Mouse (Mus musculus): ENCODE results near the gene Tsr3.
A peak's percentile ranks its signal among the peaks of the same experiment; 100 is the strongest.
"Not testable (repeated sequence)": the region's sequence is repeated elsewhere in the genome, so short reads cannot be mapped to it uniquely, and the experiment has no call there.

The Tsr3 gene

GRCm38 (mm10) chr17:25239695-25240636 is at the start of gene Tsr3, which contains the start of gene Gnptg:
TSS of gene Tsr3 (plus strand) at chr17:25240170.
TSS of gene Gnptg (minus strand) at chr17:25240124.
- peak; percentile 93 for DNase-seq (ENCODE audit: low read depth, low spot score)

GRCm38 (mm10) chr17:25202401-25202800 is 37.6 kb upstream of the Tsr3 start:
- DNase-seq (ENCODE audit: low read depth, low spot score) = no peak

- no peak for DNase-seq (ENCODE audit: low read depth, low spot score)
Measured at GRCm38 (mm10) chr17:25210006-25210405, 30.0 kb upstream of the Tsr3 start.

- peak; percentile 19 for DNase-seq (ENCODE audit: low read depth, low spot score)
Measured at GRCm38 (mm10) chr17:25210680-25211466, 29.1 kb upstream of the Tsr3 start.

- DNase-seq (ENCODE audit: low read depth, low spot score) = peak; percentile 88
Measured at GRCm38 (mm10) chr17:25211705-25212104, 28.3 kb upstream of the Tsr3 start.

GRCm38 (mm10) chr17:25215431-25215830 is 24.5 kb upstream of the Tsr3 start:
- no peak for DNase-seq (ENCODE audit: low read depth, low spot score)

GRCm38 (mm10) chr17:25218967-25219366 is 21.0 kb upstream of the Tsr3 start:
- peak; percentile 66 for DNase-seq (ENCODE audit: low read depth, low spot score)

GRCm38 (mm10) chr17:25219492-25220295 is 20.3 kb upstream of the Tsr3 start:
- DNase-seq (ENCODE audit: low read depth, low spot score) = no peak

GRCm38 (mm10) chr17:25220746-25221145 is 19.2 kb upstream of the Tsr3 start:
- no peak for DNase-seq (ENCODE audit: low read depth, low spot score)

GRCm38 (mm10) chr17:25221821-25222503 is 18.0 kb upstream of the Tsr3 start:
- DNase-seq (ENCODE audit: low read depth, low spot score) = peak; percentile 57

GRCm38 (mm10) chr17:25222504-25222940 is 17.4 kb upstream of the Tsr3 start:
- not testable (repeated sequence) for DNase-seq (ENCODE audit: low read depth, low spot score)

- peak; percentile 10 for DNase-seq (ENCODE audit: low read depth, low spot score)
Measured at GRCm38 (mm10) chr17:25222951-25223601, 16.9 kb upstream of the Tsr3 start.

- no peak for DNase-seq (ENCODE audit: low read depth, low spot score)
Measured at GRCm38 (mm10) chr17:25224586-25225222, 15.3 kb upstream of the Tsr3 start.

- no peak for DNase-seq (ENCODE audit: low read depth, low spot score)
Measured at GRCm38 (mm10) chr17:25225659-25226058, 14.3 kb upstream of the Tsr3 start.

GRCm38 (mm10) chr17:25227991-25228390 is 12.0 kb upstream of the Tsr3 start:
- DNase-seq (ENCODE audit: low read depth, low spot score) = no peak

GRCm38 (mm10) chr17:25230014-25230655 is 9.8 kb upstream of the Tsr3 start:
- DNase-seq (ENCODE audit: low read depth, low spot score) = not testable (repeated sequence)

- no peak for DNase-seq (ENCODE audit: low read depth, low spot score)
Measured at GRCm38 (mm10) chr17:25230700-25231099, 9.3 kb upstream of the Tsr3 start.

- DNase-seq (ENCODE audit: low read depth, low spot score) = not testable (repeated sequence)
Measured at GRCm38 (mm10) chr17:25231621-25232020, 8.3 kb upstream of the Tsr3 start.

GRCm38 (mm10) chr17:25235635-25236034 is 4.3 kb upstream of the Tsr3 start:
- no peak for DNase-seq (ENCODE audit: low read depth, low spot score)
